8 mouse cellular contexts compared by ENCODE assay signal in the genomic region with DNA sequence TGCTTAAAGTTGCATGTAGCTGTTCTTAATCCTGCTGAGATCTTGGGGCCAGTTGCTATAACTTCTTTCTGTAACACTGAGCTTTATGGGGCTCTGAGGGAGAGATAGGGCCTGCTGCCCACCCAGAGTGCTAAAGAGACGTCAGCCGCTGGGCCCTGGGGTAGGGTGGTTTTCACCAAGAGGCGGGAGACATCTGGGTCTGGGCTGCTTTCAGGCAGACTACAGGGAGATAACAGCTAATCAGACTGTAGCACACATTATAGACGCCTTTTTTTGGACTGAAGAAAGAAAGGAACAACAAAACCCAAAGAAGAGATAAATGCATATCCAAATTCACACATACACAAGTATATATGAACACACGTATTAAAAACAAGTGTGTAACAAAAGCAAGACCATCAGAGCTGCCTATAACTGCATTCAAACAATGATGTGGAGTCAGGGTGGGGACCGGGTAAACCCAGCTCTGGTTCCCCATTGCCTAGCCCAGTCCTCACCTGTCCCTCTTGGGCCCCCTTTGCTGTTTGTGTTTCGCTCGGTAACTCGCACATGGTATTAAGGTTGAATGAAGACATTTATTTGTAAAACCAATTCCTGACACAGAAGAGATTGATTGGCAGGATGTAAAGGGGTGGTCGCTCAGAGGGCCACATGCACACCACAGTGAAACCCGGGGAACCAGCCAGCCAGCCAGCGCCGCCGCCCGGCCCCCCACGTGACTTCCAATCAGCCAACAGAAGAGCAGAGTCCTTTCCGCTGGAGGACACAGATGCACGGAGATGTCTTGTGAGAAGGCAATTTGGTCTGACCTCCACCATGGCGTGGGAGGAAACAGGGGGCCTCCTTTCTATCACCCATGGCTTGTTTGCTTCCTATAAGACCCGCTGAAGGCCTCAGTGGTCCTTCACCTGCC. TPM values are rescaled to one million over a fixed set of nuclear protein-coding genes. Genes with fewer than 3 reads are reported as not detected.
A peak's percentile ranks its signal among the peaks of the same experiment; 100 is the strongest.
DNase-seq lines count a peak whose midpoint lies in the region; ATAC-seq and TF ChIP-seq lines count a peak whose summit lies in the region.

No protein-coding gene starts in this region.

- intact Hi-C loops in heart, postnatal 25 days (cut with DNase I): no loop called here

- WGBS in heart, embryonic 13.5 days: 21% methylated on average over 20 of the region's 20 CpGs
- 34% methylated on average over 20 of the region's 20 CpGs for WGBS in hindbrain, embryonic 10.5 days
- WGBS in limb, embryonic 12.5 days: 34% methylated on average over 20 of the region's 20 CpGs
- WGBS in midbrain, postnatal 0 days: 40% methylated on average over 20 of the region's 20 CpGs

- peaks cover 57% of the 10 kb centered on the region for H3K4me1 ChIP-seq in heart, embryonic 13.5 days
- H3K4me1 ChIP-seq in hindbrain, embryonic 10.5 days (replicated peaks): peaks cover 48% of the 10 kb centered on the region
- peaks cover 70% of the 10 kb centered on the region for H3K4me1 ChIP-seq in limb, embryonic 12.5 days (replicated peaks)
- 0 out of 2 replicates have a peak, but pooled peaks cover 6% of the 10 kb centered on the region for H3K4me1 ChIP-seq in midbrain, postnatal 0 days (ENCODE audit: insufficient read depth, low read length)

- no peaks in the 10 kb centered on the region for H3K27me3 ChIP-seq in heart, embryonic 13.5 days (replicated peaks)
- no peaks in the 10 kb centered on the region for H3K27me3 ChIP-seq in hindbrain, embryonic 10.5 days (ENCODE audit: insufficient read depth, poor library complexity, severe bottlenecking)
- no peaks in the 10 kb centered on the region for H3K27me3 ChIP-seq in limb, embryonic 12.5 days
- H3K27me3 ChIP-seq in midbrain, postnatal 0 days (ENCODE audit: insufficient read depth, low read length): no peaks in the 10 kb centered on the region

- no peak for TF ChIP-seq CTCF in midbrain, postnatal 0 days (IDR thresholded peaks at IDR 0.05)

- H3K9ac ChIP-seq in heart, embryonic 13.5 days: peak overlapping the region; percentile 76
- 0 out of 2 replicates have a peak overlapping the region, but pooled peaks have one; percentile 34 for H3K9ac ChIP-seq in limb, embryonic 12.5 days (replicated peaks)
- H3K9ac ChIP-seq in midbrain, postnatal 0 days (replicated peaks; ENCODE audit: low read length, poor library complexity, severe bottlenecking): no peak overlapping the region

- peak overlapping the region; percentile 74 for H3K4me2 ChIP-seq in heart, embryonic 13.5 days
- H3K4me2 ChIP-seq in limb, embryonic 12.5 days: peak overlapping the region; percentile 51
- H3K4me2 ChIP-seq in midbrain, postnatal 0 days (ENCODE audit: low read depth, low read length, poor library complexity, severe bottlenecking): no peak overlapping the region

- DNase-seq in heart, postnatal 25 days (ENCODE audit: low spot score): no peak
- peak; percentile 88 for DNase-seq in c-Kit-positive CD71-positive TER-119-negative erythroid progenitor cells, embryonic 14.5 days (ENCODE audit: low read depth)
- DNase-seq in hindbrain, embryonic 10.5 days (ENCODE audit: low spot score): peak; percentile 83
- peak; percentile 60 for DNase-seq in midbrain, postnatal 0 days (ENCODE audit: low spot score)
- peak; percentile 85 for DNase-seq in yolk sac, embryonic 10.5 days (ENCODE audit: low spot score)
- DNase-seq in urinary bladder, postnatal 25 days (ENCODE audit: low spot score): no peak

- no peaks in the 10 kb centered on the region for H3K9me3 ChIP-seq in heart, embryonic 13.5 days
- no peaks in the 10 kb centered on the region for H3K9me3 ChIP-seq in hindbrain, embryonic 10.5 days
- H3K9me3 ChIP-seq in limb, embryonic 12.5 days: no peaks in the 10 kb centered on the region
- no peaks in the 10 kb centered on the region for H3K9me3 ChIP-seq in midbrain, postnatal 0 days (ENCODE audit: low read length)

- no peaks in the 10 kb centered on the region for H3K36me3 ChIP-seq in heart, embryonic 13.5 days
- no peaks in the 10 kb centered on the region for H3K36me3 ChIP-seq in hindbrain, embryonic 10.5 days
- no peaks in the 10 kb centered on the region for H3K36me3 ChIP-seq in limb, embryonic 12.5 days
- peaks cover 4% of the 10 kb centered on the region; the same call in 1 of the 2 replicates for H3K36me3 ChIP-seq in midbrain, postnatal 0 days (ENCODE audit: insufficient read depth, low read length)

- H3K27ac ChIP-seq in heart, embryonic 13.5 days (replicated peaks): peak overlapping the region; percentile 77
- peak overlapping the region; percentile 89 for H3K27ac ChIP-seq in hindbrain, embryonic 10.5 days
- peak overlapping the region; percentile 78 for H3K27ac ChIP-seq in limb, embryonic 12.5 days
- H3K27ac ChIP-seq in midbrain, postnatal 0 days (ENCODE audit: low read depth, low read length): peak overlapping the region; percentile 4; the same call in 1 of the 2 replicates

- peak overlapping the region; percentile 43 for H3K4me3 ChIP-seq in heart, embryonic 13.5 days
- peak overlapping the region; percentile 43 for H3K4me3 ChIP-seq in hindbrain, embryonic 10.5 days
- peak overlapping the region; percentile 18 for H3K4me3 ChIP-seq in limb, embryonic 12.5 days (replicated peaks)
- no peak overlapping the region for H3K4me3 ChIP-seq in midbrain, postnatal 0 days (ENCODE audit: low read depth, low read length)

- ATAC-seq in heart, embryonic 13.5 days (ENCODE audit: extremely low read depth, insufficient number of reproducible peaks, low FRiP score, low TSS enrichment): peak; percentile 78
- ATAC-seq in limb, embryonic 12.5 days (ENCODE audit: insufficient number of reproducible peaks, insufficient read depth, low FRiP score, low TSS enrichment, low read depth): peak; percentile 56; the same call in 1 of the 2 replicates
- ATAC-seq in midbrain, postnatal 0 days (ENCODE audit: low FRiP score): peak; percentile 73

RNA-seq across cellular contexts. Expression of gene Serp2, which starts 24.2 kb away (rescaled TPM):
- polyA plus RNA-seq in heart, embryonic 13.5 days (2015; fragmentation: Nextera tagmentation; extraction: Ambion mirVana): 12.2 and 13.6 TPM in 2 replicates
- total RNA-seq in heart, postnatal 25 days (2021): 1 to 10 TPM in 1 of 2 experiments, under 1 TPM in 1; 0.47 to 1.0 TPM
- 26.3 and 43.3 TPM in 2 replicates for polyA plus RNA-seq in hindbrain, embryonic 10.5 days (2016; fragmentation: Nextera tagmentation; extraction: Ambion mirVana)
- 15.5 and 16.2 TPM in 2 replicates for polyA plus RNA-seq in limb, embryonic 12.5 days (2016; fragmentation: Nextera tagmentation; extraction: Ambion mirVana)
- 164 and 199 TPM in 2 replicates for total RNA-seq in midbrain, postnatal 0 days (2014; rRNA removed)
- polyA plus RNA-seq in midbrain, postnatal 0 days (2015; fragmentation: Nextera tagmentation; extraction: Ambion mirVana): 271 and 292 TPM in 2 replicates

Comparison
In these comparisons a context has a peak if more than half of its experiments do, and no peak if none do; other contexts are left out.
1. H3K27ac ChIP-seq: peak in every context shown above with its lines; median percentile 89 in hindbrain, embryonic 10.5 days; 78 in limb, embryonic 12.5 days; 77 in heart, embryonic 13.5 days; 4 in midbrain, postnatal 0 days.
2. DNase-seq: peak in c-Kit-positive CD71-positive TER-119-negative erythroid progenitor cells, embryonic 14.5 days (single experiment), hindbrain, embryonic 10.5 days (single experiment), midbrain, postnatal 0 days (single experiment) and yolk sac, embryonic 10.5 days (single experiment); none in heart, postnatal 25 days (single experiment) and urinary bladder, postnatal 25 days (single experiment).
3. Peak in every context shown above with its lines, with median percentiles within 50 percentile points of each other: ATAC-seq.